Mouse (Mus musculus): ENCODE data around the gene Ino80b. TPM values are rescaled to one million over a fixed set of nuclear protein-coding genes. Genes with fewer than 3 reads are reported as not detected.

Gene Ino80b
- polyA plus RNA-seq, 1 experiment from 2014 or later = 17.5 TPM

MicroRNAs encoded within 50 kb of the gene (microRNA counts, 519-probe panel; counts per million panel counts)
- not detected for microRNA mmu-miR-3470a+mmu-miR-3470b

Small RNA genes within 50 kb of the gene (microRNA-seq; reads per million reads assigned to microRNA genes)
- not detected for gene Mir3470a (ENCODE audit: borderline number of aligned reads)

Other genes starting within 250 kb of the Ino80b start
- gene Sema4f, start 185.7 kb downstream of the Ino80b start, polyA plus RNA-seq (2014; fragmentation: Nextera tagmentation; extraction: Ambion mirVana) = 0.97 and 1.3 TPM in 2 replicates
- 0.21 and 0.50 TPM in 2 replicates for gene M1ap, start 178.5 kb downstream of the Ino80b start, polyA plus RNA-seq (2014; fragmentation: Nextera tagmentation; extraction: Ambion mirVana)
- 5.4 and 8.2 TPM in 2 replicates for gene Dok1, start 92.0 kb downstream of the Ino80b start, polyA plus RNA-seq (2014; fragmentation: Nextera tagmentation; extraction: Ambion mirVana)
- 8.9 and 10.1 TPM in 2 replicates for gene Loxl3, start 91.3 kb downstream of the Ino80b start, polyA plus RNA-seq (2014; fragmentation: Nextera tagmentation; extraction: Ambion mirVana)
- 105 and 108 TPM in 2 replicates for gene Aup1, start 70.9 kb downstream of the Ino80b start, polyA plus RNA-seq (2014; fragmentation: Nextera tagmentation; extraction: Ambion mirVana)
- gene Htra2, start 70.2 kb downstream of the Ino80b start, polyA plus RNA-seq (2014; fragmentation: Nextera tagmentation; extraction: Ambion mirVana) = 33.3 and 34.9 TPM in 2 replicates
- gene Dqx1, start 67.6 kb downstream of the Ino80b start, polyA plus RNA-seq (2014; fragmentation: Nextera tagmentation; extraction: Ambion mirVana) = 0.45 and 0.66 TPM in 2 replicates
- 7.9 and 9.7 TPM in 2 replicates for gene Tlx2, start 55.1 kb downstream of the Ino80b start, polyA plus RNA-seq (2014; fragmentation: Nextera tagmentation; extraction: Ambion mirVana)
- 40.9 and 42.9 TPM in 2 replicates for gene Pcgf1, start 47.6 kb downstream of the Ino80b start, polyA plus RNA-seq (2014; fragmentation: Nextera tagmentation; extraction: Ambion mirVana)
- 0.73 and 0.89 TPM in 2 replicates for gene Lbx2, start 39.1 kb downstream of the Ino80b start, polyA plus RNA-seq (2014; fragmentation: Nextera tagmentation; extraction: Ambion mirVana)
- gene Ccdc142, start 23.8 kb downstream of the Ino80b start, polyA plus RNA-seq (2014; fragmentation: Nextera tagmentation; extraction: Ambion mirVana) = 0.62 and 1.8 TPM in 2 replicates
- 0.97 and 1.8 TPM in 2 replicates for gene Gm42688, start 23.8 kb downstream of the Ino80b start, polyA plus RNA-seq (2014; fragmentation: Nextera tagmentation; extraction: Ambion mirVana)
- 126 and 129 TPM in 2 replicates for gene Mrpl53, start 16.4 kb downstream of the Ino80b start, polyA plus RNA-seq (2014; fragmentation: Nextera tagmentation; extraction: Ambion mirVana)
- 22.1 and 23.9 TPM in 2 replicates for gene Mogs, start 9.9 kb downstream of the Ino80b start, polyA plus RNA-seq (2014; fragmentation: Nextera tagmentation; extraction: Ambion mirVana)
- 146 and 156 TPM in 2 replicates for gene Wbp1, start 3.9 kb downstream of the Ino80b start, polyA plus RNA-seq (2014; fragmentation: Nextera tagmentation; extraction: Ambion mirVana)
- gene Rtkn, start 10.0 kb upstream of the Ino80b start, polyA plus RNA-seq (2014; fragmentation: Nextera tagmentation; extraction: Ambion mirVana) = 17.7 and 18.3 TPM in 2 replicates
- 10.7 and 11.1 TPM in 2 replicates for gene Wdr54, start 31.0 kb upstream of the Ino80b start, polyA plus RNA-seq (2014; fragmentation: Nextera tagmentation; extraction: Ambion mirVana)
- 0.97 and 1.4 TPM in 2 replicates for gene 1700003E16Rik, start 31.0 kb upstream of the Ino80b start, polyA plus RNA-seq (2014; fragmentation: Nextera tagmentation; extraction: Ambion mirVana)
- gene Dctn1, start 40.5 kb upstream of the Ino80b start, polyA plus RNA-seq (2014; fragmentation: Nextera tagmentation; extraction: Ambion mirVana) = 67.0 and 73.5 TPM in 2 replicates
- 1.0 and 1.1 TPM in 2 replicates for gene Slc4a5, start 94.4 kb upstream of the Ino80b start, polyA plus RNA-seq (2014; fragmentation: Nextera tagmentation; extraction: Ambion mirVana)
- gene Mthfd2, start 200.5 kb upstream of the Ino80b start, polyA plus RNA-seq (2014; fragmentation: Nextera tagmentation; extraction: Ambion mirVana) = 58.7 and 59.7 TPM in 2 replicates
- gene Mob1a, start 200.6 kb upstream of the Ino80b start, polyA plus RNA-seq (2014; fragmentation: Nextera tagmentation; extraction: Ambion mirVana) = 80.0 and 85.7 TPM in 2 replicates
- gene Bola3, start 223.7 kb upstream of the Ino80b start, polyA plus RNA-seq (2014; fragmentation: Nextera tagmentation; extraction: Ambion mirVana) = 142 and 144 TPM in 2 replicates